Mouse (Mus musculus): ENCODE results near the gene Bcr. TPM values are rescaled to one million over a fixed set of nuclear protein-coding genes. Genes with fewer than 3 reads are reported as not detected.

Gene Bcr
- polyA plus RNA-seq, 1 experiment from 2014 or later, result 31.1 TPM

DNA sequence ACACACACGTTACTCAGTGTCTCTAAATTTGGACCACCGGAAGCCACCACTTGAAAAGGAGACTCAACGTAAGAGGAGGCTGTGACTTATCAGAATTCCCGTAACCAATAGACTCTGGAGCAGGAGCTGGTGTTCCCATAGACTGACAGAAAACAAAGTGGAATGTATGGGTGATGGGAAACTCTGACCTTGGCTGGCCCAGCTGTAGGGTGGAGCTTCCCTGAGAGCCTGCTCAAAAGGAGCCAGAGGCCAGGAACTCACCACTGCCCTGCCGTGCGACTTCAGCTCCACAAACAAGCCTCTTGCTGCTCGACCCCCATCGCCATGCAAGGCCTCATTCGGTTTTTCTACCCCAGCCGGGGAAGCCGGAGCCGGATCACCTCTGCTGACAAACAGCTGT, 113.3 kb downstream of the Bcr start:
- 46% methylated on average over 12 of the region's 12 CpGs for WGBS (ENCODE audit: insufficient replicate concordance)
- Histone ChIP-seq H3K9ac (ENCODE audit: low read depth, low read length) (peak overlapping the region; percentile 58), H3K4me1 (ENCODE audit: control insufficient read depth, insufficient read depth, low read length) (peaks cover 33% of the 10 kb centered on the region), H3K27ac (ENCODE audit: low read depth, low read length) (peak overlapping the region; percentile 93), H3K27me3 (ENCODE audit: control insufficient read depth, insufficient read depth, low read length) (no peaks in the 10 kb centered on the region), H3K4me3 (ENCODE audit: low read depth, low read length) (peak overlapping the region; percentile 21), H3K4me2 (peak overlapping the region; percentile 57), H3K36me3 (ENCODE audit: control insufficient read depth, insufficient read depth, low read length) (peaks cover 26% of the 10 kb centered on the region), H3K9me3 (replicated peaks; ENCODE audit: control insufficient read depth, low read length) (no peaks in the 10 kb centered on the region)
- ATAC-seq (replicated peaks; ENCODE audit: insufficient number of reproducible peaks, low FRiP score, low TSS enrichment), result no peak; the same call in 1 of the 2 replicates

DNA sequence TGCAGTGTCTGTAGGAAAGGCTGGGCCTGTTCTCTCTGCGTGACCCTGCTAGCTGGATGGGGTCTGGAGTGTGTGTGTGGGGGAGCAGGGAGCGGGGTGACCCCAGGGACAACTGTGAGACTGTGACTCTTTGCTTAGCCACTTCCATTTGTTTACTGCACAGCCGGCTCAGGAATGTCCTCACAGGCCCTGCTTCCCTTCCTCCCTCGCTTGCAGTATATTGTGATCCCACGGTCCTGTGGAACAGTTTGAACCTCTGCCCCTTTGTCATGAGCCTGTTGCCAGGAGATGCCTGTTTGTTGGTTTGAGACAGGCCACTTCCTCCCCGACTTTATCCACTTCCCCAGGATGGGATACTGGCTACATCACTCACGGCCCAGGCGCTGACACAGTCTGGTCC, 116.1 kb downstream of the Bcr start:
- Histone ChIP-seq H3K4me1 (ENCODE audit: control insufficient read depth, insufficient read depth, low read length) (peaks cover 24% of the 10 kb centered on the region), H3K9me3 (replicated peaks; ENCODE audit: control insufficient read depth, low read length) (no peaks in the 10 kb centered on the region), H3K27ac (ENCODE audit: low read depth, low read length) (no peak overlapping the region), H3K9ac (ENCODE audit: low read depth, low read length) (0 out of 2 replicates have a peak overlapping the region, but pooled peaks have one; percentile 16), H3K27me3 (ENCODE audit: control insufficient read depth, insufficient read depth, low read length) (no peaks in the 10 kb centered on the region), H3K4me2 (no peak overlapping the region), H3K4me3 (ENCODE audit: low read depth, low read length) (no peak overlapping the region), H3K36me3 (ENCODE audit: control insufficient read depth, insufficient read depth, low read length) (peaks cover 42% of the 10 kb centered on the region)
- WGBS (ENCODE audit: insufficient replicate concordance), result 58% methylated on average over 8 of the region's 8 CpGs
- no peak for ATAC-seq (replicated peaks; ENCODE audit: insufficient number of reproducible peaks, low FRiP score, low TSS enrichment)

DNA sequence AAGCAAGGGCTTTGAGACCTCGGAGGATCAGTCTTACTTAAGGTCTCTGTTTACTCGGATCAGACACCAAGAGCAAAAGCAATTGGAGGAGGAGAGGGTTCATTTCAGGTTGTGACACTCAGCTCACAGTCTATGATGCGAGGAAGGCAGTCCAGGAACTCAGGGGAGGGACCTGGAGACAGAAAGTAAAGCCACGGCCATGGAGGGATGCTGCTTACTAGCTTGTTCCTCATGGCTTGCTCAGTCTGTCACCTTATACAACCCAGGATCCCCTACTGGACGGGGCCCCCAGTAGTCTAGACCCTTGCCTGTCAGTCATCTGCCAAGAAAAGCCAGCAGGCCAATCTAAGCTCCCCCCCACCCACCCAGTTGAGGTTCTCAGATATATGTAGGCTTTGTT, 118.5 kb downstream of the Bcr start:
- no peaks in the 10 kb centered on the region for H3K27me3 ChIP-seq (ENCODE audit: control insufficient read depth, insufficient read depth, low read length)
- 80% methylated on average over 5 of the region's 5 CpGs for WGBS (ENCODE audit: insufficient replicate concordance)
- H3K4me3 ChIP-seq (ENCODE audit: low read depth, low read length), result no peak overlapping the region
- H3K9me3 ChIP-seq (replicated peaks; ENCODE audit: control insufficient read depth, low read length), result no peaks in the 10 kb centered on the region
- peaks cover 50% of the 10 kb centered on the region for H3K36me3 ChIP-seq (ENCODE audit: control insufficient read depth, insufficient read depth, low read length)
- no peak overlapping the region for H3K9ac ChIP-seq (ENCODE audit: low read depth, low read length)
- H3K27ac ChIP-seq (ENCODE audit: low read depth, low read length), result no peak overlapping the region
- no peak overlapping the region for H3K4me2 ChIP-seq
- no peak for ATAC-seq (replicated peaks; ENCODE audit: insufficient number of reproducible peaks, low FRiP score, low TSS enrichment)
- H3K4me1 ChIP-seq (ENCODE audit: control insufficient read depth, insufficient read depth, low read length), result peaks cover 16% of the 10 kb centered on the region

- Histone ChIP-seq H3K4me2 (no peak overlapping the region), H3K4me1 (ENCODE audit: control insufficient read depth, insufficient read depth, low read length) (0 out of 2 replicates have a peak, but pooled peaks cover 2% of the 10 kb centered on the region), H3K4me3 (ENCODE audit: low read depth, low read length) (no peak overlapping the region), H3K9me3 (replicated peaks; ENCODE audit: control insufficient read depth, low read length) (no peaks in the 10 kb centered on the region), H3K27ac (ENCODE audit: low read depth, low read length) (no peak overlapping the region), H3K27me3 (ENCODE audit: control insufficient read depth, insufficient read depth, low read length) (no peaks in the 10 kb centered on the region), H3K36me3 (ENCODE audit: control insufficient read depth, insufficient read depth, low read length) (peaks cover 40% of the 10 kb centered on the region), H3K9ac (ENCODE audit: low read depth, low read length) (no peak overlapping the region)
- WGBS (ENCODE audit: insufficient replicate concordance), result 46% methylated on average over 14 of the region's 14 CpGs
- ATAC-seq (replicated peaks; ENCODE audit: insufficient number of reproducible peaks, low FRiP score, low TSS enrichment), result no peak
These were observed 121.9 kb downstream of the Bcr start for GRCm38 (mm10) chr10:75182151-75182774.

GRCm38 (mm10) chr10:75184826-75185225, 124.4 kb downstream of the Bcr start:
- H3K4me3 ChIP-seq (ENCODE audit: low read depth, low read length), result no peak overlapping the region
- no peak overlapping the region for H3K4me2 ChIP-seq
- H3K27me3 ChIP-seq (ENCODE audit: control insufficient read depth, insufficient read depth, low read length), result no peaks in the 10 kb centered on the region
- no peak overlapping the region for H3K9ac ChIP-seq (ENCODE audit: low read depth, low read length)
- 0 out of 2 replicates have a peak, but pooled peaks cover 6% of the 10 kb centered on the region for H3K4me1 ChIP-seq (ENCODE audit: control insufficient read depth, insufficient read depth, low read length)
- H3K9me3 ChIP-seq (replicated peaks; ENCODE audit: control insufficient read depth, low read length), result no peaks in the 10 kb centered on the region
- ATAC-seq (replicated peaks; ENCODE audit: insufficient number of reproducible peaks, low FRiP score, low TSS enrichment), result no peak
- H3K27ac ChIP-seq (ENCODE audit: low read depth, low read length), result no peak overlapping the region
- H3K36me3 ChIP-seq (ENCODE audit: control insufficient read depth, insufficient read depth, low read length), result peaks cover 15% of the 10 kb centered on the region
- 87% methylated on average over 9 of the region's 9 CpGs for WGBS (ENCODE audit: insufficient replicate concordance)

DNA sequence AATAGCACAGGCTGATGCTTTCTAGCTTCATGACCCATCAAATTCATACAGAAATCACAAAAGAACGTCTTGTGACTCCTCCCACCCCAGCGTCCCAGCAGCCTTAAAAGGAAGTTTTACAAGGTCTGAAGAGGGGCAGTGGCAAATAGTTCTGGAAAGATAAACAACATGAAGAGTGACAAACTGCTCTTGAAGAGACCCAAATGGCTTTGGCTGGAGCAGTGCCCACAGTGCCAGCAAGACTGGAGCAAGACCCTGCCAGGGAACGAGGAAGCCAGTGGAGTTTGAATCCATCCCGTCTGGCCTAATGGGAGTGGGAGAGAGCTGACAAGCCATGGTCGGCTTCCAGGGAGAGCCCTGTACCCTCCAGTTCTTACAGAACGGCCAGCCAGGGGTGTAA, 126.2 kb downstream of the Bcr start:
- Histone ChIP-seq H3K4me2 (no peak overlapping the region), H3K4me1 (ENCODE audit: control insufficient read depth, insufficient read depth, low read length) (0 out of 2 replicates have a peak, but pooled peaks cover 6% of the 10 kb centered on the region), H3K27ac (ENCODE audit: low read depth, low read length) (no peak overlapping the region), H3K9ac (ENCODE audit: low read depth, low read length) (no peak overlapping the region), H3K9me3 (replicated peaks; ENCODE audit: control insufficient read depth, low read length) (no peaks in the 10 kb centered on the region), H3K4me3 (ENCODE audit: low read depth, low read length) (no peak overlapping the region), H3K27me3 (ENCODE audit: control insufficient read depth, insufficient read depth, low read length) (no peaks in the 10 kb centered on the region), H3K36me3 (ENCODE audit: control insufficient read depth, insufficient read depth, low read length) (peaks cover 10% of the 10 kb centered on the region)
- no peak for ATAC-seq (replicated peaks; ENCODE audit: insufficient number of reproducible peaks, low FRiP score, low TSS enrichment)
- WGBS (ENCODE audit: insufficient replicate concordance), result 43% methylated on average over 6 of the region's 6 CpGs

GRCm38 (mm10) chr10:75187366-75188056, 127.1 kb downstream of the Bcr start:
- Histone ChIP-seq H3K27me3 (ENCODE audit: control insufficient read depth, insufficient read depth, low read length) (no peaks in the 10 kb centered on the region), H3K27ac (ENCODE audit: low read depth, low read length) (no peak overlapping the region), H3K4me2 (no peak overlapping the region), H3K36me3 (ENCODE audit: control insufficient read depth, insufficient read depth, low read length) (peaks cover 7% of the 10 kb centered on the region), H3K4me1 (ENCODE audit: control insufficient read depth, insufficient read depth, low read length) (0 out of 2 replicates have a peak, but pooled peaks cover 6% of the 10 kb centered on the region), H3K9me3 (replicated peaks; ENCODE audit: control insufficient read depth, low read length) (no peaks in the 10 kb centered on the region), H3K9ac (ENCODE audit: low read depth, low read length) (no peak overlapping the region), H3K4me3 (ENCODE audit: low read depth, low read length) (no peak overlapping the region)
- ATAC-seq (replicated peaks; ENCODE audit: insufficient number of reproducible peaks, low FRiP score, low TSS enrichment), result no peak
- WGBS (ENCODE audit: insufficient replicate concordance), result 55% methylated on average over 8 of the region's 8 CpGs

GRCm38 (mm10) chr10:75191647-75192046, 131.3 kb downstream of the Bcr start:
- 45% methylated on average over 7 of the region's 7 CpGs for WGBS (ENCODE audit: insufficient replicate concordance)

More at GRCm38 (mm10) chr10:75191647-75192046, 131.3 kb downstream of the Bcr start:
- no peak for ATAC-seq (replicated peaks; ENCODE audit: insufficient number of reproducible peaks, low FRiP score, low TSS enrichment)
- no peak overlapping the region for H3K4me3 ChIP-seq (ENCODE audit: low read depth, low read length)
- H3K36me3 ChIP-seq (ENCODE audit: control insufficient read depth, insufficient read depth, low read length), result no peaks in the 10 kb centered on the region
- H3K4me1 ChIP-seq (ENCODE audit: control insufficient read depth, insufficient read depth, low read length), result 0 out of 2 replicates have a peak, but pooled peaks cover 4% of the 10 kb centered on the region
- H3K27ac ChIP-seq (ENCODE audit: low read depth, low read length), result no peak overlapping the region
- peaks cover 3% of the 10 kb centered on the region; the same call in 1 of the 2 replicates for H3K9me3 ChIP-seq (replicated peaks; ENCODE audit: control insufficient read depth, low read length)
- no peak overlapping the region for H3K4me2 ChIP-seq
- H3K9ac ChIP-seq (ENCODE audit: low read depth, low read length), result no peak overlapping the region
- no peaks in the 10 kb centered on the region for H3K27me3 ChIP-seq (ENCODE audit: control insufficient read depth, insufficient read depth, low read length)
